Mouse (Mus musculus): Measurements from ENCODE around the gene Ccdc187. TPM values are rescaled to one million over a fixed set of nuclear protein-coding genes. Genes with fewer than 3 reads are reported as not detected.

Ccdc187 gene
- polyA plus RNA-seq, 1 experiment from 2014 or later, result 0.06 TPM

GRCm38 (mm10) chr2:26314281-26315071, 20.1 kb upstream of the Ccdc187 start:
- H3K36me3 ChIP-seq, result no peaks in the 10 kb centered on the region

GRCm38 (mm10) chr2:26313394-26313793, 19.0 kb upstream of the Ccdc187 start:
- Histone ChIP-seq H3K36me3 (no peaks in the 10 kb centered on the region), H3K27me3 (no peaks in the 10 kb centered on the region), H3K4me2 (no peak overlapping the region), H3K27ac (peak overlapping the region; percentile 94), H3K4me3 (no peak overlapping the region), H3K9ac (no peak overlapping the region), H3K4me1 (peaks cover 63% of the 10 kb centered on the region), H3K9me3 (no peaks in the 10 kb centered on the region)
- 88% methylated on average over 1 of the region's 1 CpGs for WGBS
- ATAC-seq (ENCODE audit: insufficient number of reproducible peaks, low FRiP score, low TSS enrichment, low read depth), result no peak

More at GRCm38 (mm10) chr2:26314281-26315071, 20.1 kb upstream of the Ccdc187 start:
- Histone ChIP-seq H3K4me3 (peak overlapping the region; percentile 57), H3K4me1 (peaks cover 65% of the 10 kb centered on the region), H3K9ac (no peak overlapping the region), H3K27ac (peak overlapping the region; percentile 94), H3K9me3 (no peaks in the 10 kb centered on the region), H3K27me3 (no peaks in the 10 kb centered on the region), H3K4me2 (peak overlapping the region; percentile 76)
- ATAC-seq (ENCODE audit: insufficient number of reproducible peaks, low FRiP score, low TSS enrichment, low read depth), result peak; percentile 48; the same call in 1 of the 2 replicates
- WGBS, result 21% methylated on average over 13 of the region's 13 CpGs

GRCm38 (mm10) chr2:26312812-26313211, 18.5 kb upstream of the Ccdc187 start:
- whole genome bisulfite sequencing, result 62% methylated on average over 2 of the region's 2 CpGs
- no peak overlapping the region for H3K4me3 ChIP-seq
- no peak overlapping the region for H3K9ac ChIP-seq
- H3K27ac ChIP-seq, result no peak overlapping the region
- H3K9me3 ChIP-seq, result no peaks in the 10 kb centered on the region
- H3K27me3 ChIP-seq, result no peaks in the 10 kb centered on the region
- H3K4me1 ChIP-seq, result peaks cover 57% of the 10 kb centered on the region
- ATAC-seq (ENCODE audit: insufficient number of reproducible peaks, low FRiP score, low TSS enrichment, low read depth), result no peak
- H3K36me3 ChIP-seq, result no peaks in the 10 kb centered on the region
- H3K4me2 ChIP-seq, result no peak overlapping the region

GRCm38 (mm10) chr2:26311936-26312335, 17.6 kb upstream of the Ccdc187 start:
- H3K9ac ChIP-seq, result no peak overlapping the region
- WGBS, result 68% methylated on average over 5 of the region's 5 CpGs
- H3K27ac ChIP-seq, result no peak overlapping the region
- no peaks in the 10 kb centered on the region for H3K36me3 ChIP-seq
- H3K27me3 ChIP-seq, result no peaks in the 10 kb centered on the region
- ATAC-seq (ENCODE audit: insufficient number of reproducible peaks, low FRiP score, low TSS enrichment, low read depth), result no peak
- H3K4me2 ChIP-seq, result no peak overlapping the region
- H3K4me1 ChIP-seq, result peaks cover 49% of the 10 kb centered on the region
- H3K9me3 ChIP-seq, result no peaks in the 10 kb centered on the region
- no peak overlapping the region for H3K4me3 ChIP-seq

GRCm38 (mm10) chr2:26309739-26310138, 15.4 kb upstream of the Ccdc187 start:
- Histone ChIP-seq H3K9me3 (no peaks in the 10 kb centered on the region), H3K4me2 (no peak overlapping the region), H3K9ac (no peak overlapping the region), H3K36me3 (no peaks in the 10 kb centered on the region), H3K4me1 (peaks cover 32% of the 10 kb centered on the region), H3K4me3 (no peak overlapping the region), H3K27me3 (no peaks in the 10 kb centered on the region), H3K27ac (peak overlapping the region; percentile 79)
- 6% methylated on average over 10 of the region's 10 CpGs for WGBS
- peak; percentile 81 for ATAC-seq (ENCODE audit: insufficient number of reproducible peaks, low FRiP score, low TSS enrichment, low read depth)

GRCm38 (mm10) chr2:26306702-26307101, 12.3 kb upstream of the Ccdc187 start:
- peaks cover 15% of the 10 kb centered on the region for H3K4me1 ChIP-seq
- no peaks in the 10 kb centered on the region for H3K27me3 ChIP-seq
- 84% methylated on average over 3 of the region's 3 CpGs for WGBS
- no peaks in the 10 kb centered on the region for H3K36me3 ChIP-seq
- no peak overlapping the region for H3K9ac ChIP-seq
- ATAC-seq (ENCODE audit: insufficient number of reproducible peaks, low FRiP score, low TSS enrichment, low read depth), result no peak
- H3K4me2 ChIP-seq, result no peak overlapping the region
- H3K4me3 ChIP-seq, result no peak overlapping the region
- no peaks in the 10 kb centered on the region for H3K9me3 ChIP-seq
- no peak overlapping the region for H3K27ac ChIP-seq

- no peaks in the 10 kb centered on the region for H3K9me3 ChIP-seq
Measured at GRCm38 (mm10) chr2:26305555-26305954, 11.2 kb upstream of the Ccdc187 start.

GRCm38 (mm10) chr2:26304711-26305110, 10.4 kb upstream of the Ccdc187 start:
- peaks cover 20% of the 10 kb centered on the region for H3K4me1 ChIP-seq
- H3K36me3 ChIP-seq, result no peaks in the 10 kb centered on the region
- no peak for ATAC-seq (ENCODE audit: insufficient number of reproducible peaks, low FRiP score, low TSS enrichment, low read depth)
- H3K27me3 ChIP-seq, result 0 out of 2 replicates have a peak, but pooled peaks cover 2% of the 10 kb centered on the region
- no peak overlapping the region for H3K27ac ChIP-seq
- no peaks in the 10 kb centered on the region for H3K9me3 ChIP-seq
- no peak overlapping the region for H3K4me3 ChIP-seq
- H3K9ac ChIP-seq, result no peak overlapping the region
- 63% methylated on average over 1 of the region's 1 CpGs for WGBS
- no peak overlapping the region for H3K4me2 ChIP-seq

More at GRCm38 (mm10) chr2:26305555-26305954, 11.2 kb upstream of the Ccdc187 start:
- Histone ChIP-seq H3K27ac (no peak overlapping the region), H3K4me2 (no peak overlapping the region), H3K36me3 (no peaks in the 10 kb centered on the region), H3K27me3 (no peaks in the 10 kb centered on the region), H3K4me1 (peaks cover 17% of the 10 kb centered on the region), H3K9ac (no peak overlapping the region), H3K4me3 (no peak overlapping the region)
- WGBS, result 63% methylated on average over 2 of the region's 2 CpGs
- no peak for ATAC-seq (ENCODE audit: insufficient number of reproducible peaks, low FRiP score, low TSS enrichment, low read depth)

GRCm38 (mm10) chr2:26302005-26302503, 7.7 kb upstream of the Ccdc187 start:
- Histone ChIP-seq H3K27me3 (0 out of 2 replicates have a peak, but pooled peaks cover 12% of the 10 kb centered on the region), H3K9me3 (no peaks in the 10 kb centered on the region), H3K9ac (no peak overlapping the region), H3K4me2 (no peak overlapping the region), H3K36me3 (no peaks in the 10 kb centered on the region), H3K4me3 (no peak overlapping the region), H3K27ac (no peak overlapping the region), H3K4me1 (peaks cover 30% of the 10 kb centered on the region)
- ATAC-seq (ENCODE audit: insufficient number of reproducible peaks, low FRiP score, low TSS enrichment, low read depth), result no peak
- WGBS, result 86% methylated on average over 10 of the region's 10 CpGs

- H3K4me3 ChIP-seq, result no peak overlapping the region
- WGBS, result 0% methylated on average over 3 of the region's 3 CpGs
- 0 out of 2 replicates have a peak, but pooled peaks cover 12% of the 10 kb centered on the region for H3K27me3 ChIP-seq
- peaks cover 37% of the 10 kb centered on the region for H3K4me1 ChIP-seq
- H3K9me3 ChIP-seq, result no peaks in the 10 kb centered on the region
- H3K36me3 ChIP-seq, result no peaks in the 10 kb centered on the region
- H3K4me2 ChIP-seq, result no peak overlapping the region
- H3K27ac ChIP-seq, result no peak overlapping the region
- no peak for ATAC-seq (ENCODE audit: insufficient number of reproducible peaks, low FRiP score, low TSS enrichment, low read depth)
- H3K9ac ChIP-seq, result no peak overlapping the region
Measured at GRCm38 (mm10) chr2:26300808-26301174, 6.4 kb upstream of the Ccdc187 start.

- H3K9ac ChIP-seq, result no peak overlapping the region
- H3K36me3 ChIP-seq, result no peaks in the 10 kb centered on the region
- no peaks in the 10 kb centered on the region for H3K9me3 ChIP-seq
- no peak overlapping the region for H3K4me3 ChIP-seq
- H3K27ac ChIP-seq, result no peak overlapping the region
- 0 out of 2 replicates have a peak, but pooled peaks cover 12% of the 10 kb centered on the region for H3K27me3 ChIP-seq
- WGBS, result 46% methylated on average over 5 of the region's 5 CpGs
- H3K4me2 ChIP-seq, result no peak overlapping the region
- ATAC-seq (ENCODE audit: insufficient number of reproducible peaks, low FRiP score, low TSS enrichment, low read depth), result no peak
- H3K4me1 ChIP-seq, result peaks cover 37% of the 10 kb centered on the region
Measured at GRCm38 (mm10) chr2:26300161-26300807, 5.9 kb upstream of the Ccdc187 start.

GRCm38 (mm10) chr2:26299336-26299735, 5.0 kb upstream of the Ccdc187 start:
- H3K9ac ChIP-seq, result no peak overlapping the region
- no peak overlapping the region for H3K4me2 ChIP-seq
- no peak overlapping the region for H3K27ac ChIP-seq
- 51% methylated on average over 7 of the region's 7 CpGs for WGBS
- H3K4me3 ChIP-seq, result no peak overlapping the region
- H3K36me3 ChIP-seq, result no peaks in the 10 kb centered on the region
- H3K27me3 ChIP-seq, result 0 out of 2 replicates have a peak, but pooled peaks cover 12% of the 10 kb centered on the region
- no peaks in the 10 kb centered on the region for H3K9me3 ChIP-seq
- peaks cover 37% of the 10 kb centered on the region for H3K4me1 ChIP-seq
- no peak for ATAC-seq (ENCODE audit: insufficient number of reproducible peaks, low FRiP score, low TSS enrichment, low read depth)
